Mouse (Mus musculus): Measurements from ENCODE around the gene Dennd1a.

Dennd1a gene

DNA sequence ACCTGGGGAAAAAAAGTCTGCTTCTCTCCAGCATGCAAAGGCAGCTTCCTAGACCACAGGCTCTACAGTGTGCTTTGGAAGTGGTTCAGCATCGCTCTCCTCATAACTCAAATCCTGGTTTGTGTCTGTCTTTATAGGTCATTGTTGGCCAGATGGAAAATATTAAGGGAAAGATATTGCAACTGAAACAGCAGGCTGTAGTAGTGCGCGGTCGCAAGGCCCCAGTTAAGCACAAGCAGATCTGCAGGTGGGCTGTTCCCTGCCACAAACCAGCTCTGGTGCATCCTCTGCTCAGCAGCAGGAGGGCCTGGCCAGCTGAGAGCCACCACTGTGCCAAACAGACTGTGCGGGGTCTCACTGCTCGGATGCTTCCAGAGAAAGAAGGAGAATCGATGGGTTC is 186.9 kb downstream of the Dennd1a start:
- no peak for DNase-seq

DNA sequence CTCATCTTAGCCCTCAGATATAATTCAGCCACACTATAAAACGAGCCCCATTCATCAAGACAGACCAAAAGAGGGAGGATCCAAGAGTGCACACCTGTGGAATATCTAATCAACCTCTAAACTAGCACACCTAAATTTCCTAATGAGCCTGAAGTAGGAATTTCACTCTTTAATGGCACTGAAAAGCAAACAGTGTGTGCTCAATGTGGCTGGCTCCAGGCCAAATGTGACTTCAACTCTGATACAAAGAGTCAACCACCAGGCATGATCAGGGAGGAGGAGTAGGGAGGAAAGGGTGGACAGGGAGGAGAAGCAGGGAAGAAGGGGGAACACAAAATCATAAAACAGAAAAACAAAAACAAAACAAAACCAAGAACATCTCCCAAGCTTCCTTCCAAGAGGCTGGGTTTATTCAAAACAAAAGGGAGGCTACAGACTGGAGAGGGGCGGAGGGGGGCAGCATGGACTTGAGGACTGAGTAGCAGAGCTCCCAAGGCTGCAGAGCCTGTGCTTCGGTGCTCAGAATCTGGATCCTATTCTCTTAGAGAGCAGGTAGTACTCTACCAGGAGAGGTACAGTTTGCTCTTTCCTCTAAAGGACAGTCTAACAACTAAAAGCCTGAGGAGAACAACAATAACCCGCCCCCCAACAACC is 187.9 kb downstream of the Dennd1a start:
- no peak for DNase-seq

DNA sequence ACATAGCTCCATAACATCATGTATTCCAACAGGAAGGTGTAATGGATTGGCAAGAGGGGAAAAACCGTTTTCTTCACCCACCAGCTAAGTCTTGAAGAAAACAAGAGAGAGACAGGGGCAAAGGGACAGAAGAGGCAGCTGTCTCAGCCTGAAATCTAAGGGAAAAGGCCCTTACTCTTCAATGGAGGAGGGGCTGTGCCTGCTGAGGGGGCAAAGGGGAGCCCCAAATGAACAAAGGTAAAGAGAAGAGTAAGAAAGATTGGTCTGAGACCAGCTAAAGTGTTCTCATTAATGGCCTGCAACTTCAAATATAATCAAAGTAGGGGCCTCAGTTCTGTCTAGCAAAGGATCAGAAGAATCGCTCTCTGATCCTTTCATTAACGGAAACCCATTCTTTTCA is 189.7 kb downstream of the Dennd1a start:
- DNase-seq, result no peak

DNA sequence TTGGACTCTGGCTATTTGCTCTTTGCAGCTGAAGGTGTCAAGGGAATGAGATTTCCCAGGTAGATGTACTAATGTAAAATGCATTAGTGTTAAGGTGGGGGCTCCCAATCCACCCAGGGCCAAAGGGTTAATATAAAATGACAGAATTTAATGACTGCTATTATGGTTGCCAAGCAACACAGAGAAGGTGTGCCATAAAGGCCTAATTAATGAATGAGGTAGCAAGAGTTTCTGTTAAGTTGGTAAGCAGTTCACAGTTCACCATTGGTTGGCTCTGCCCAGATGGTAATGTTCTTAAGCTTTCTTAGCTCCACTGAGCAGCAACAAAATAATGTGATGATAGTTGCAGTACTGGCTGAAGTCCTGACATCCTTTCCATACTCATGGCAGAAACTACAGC is 190.9 kb downstream of the Dennd1a start:
- no peak for DNase-seq

DNA sequence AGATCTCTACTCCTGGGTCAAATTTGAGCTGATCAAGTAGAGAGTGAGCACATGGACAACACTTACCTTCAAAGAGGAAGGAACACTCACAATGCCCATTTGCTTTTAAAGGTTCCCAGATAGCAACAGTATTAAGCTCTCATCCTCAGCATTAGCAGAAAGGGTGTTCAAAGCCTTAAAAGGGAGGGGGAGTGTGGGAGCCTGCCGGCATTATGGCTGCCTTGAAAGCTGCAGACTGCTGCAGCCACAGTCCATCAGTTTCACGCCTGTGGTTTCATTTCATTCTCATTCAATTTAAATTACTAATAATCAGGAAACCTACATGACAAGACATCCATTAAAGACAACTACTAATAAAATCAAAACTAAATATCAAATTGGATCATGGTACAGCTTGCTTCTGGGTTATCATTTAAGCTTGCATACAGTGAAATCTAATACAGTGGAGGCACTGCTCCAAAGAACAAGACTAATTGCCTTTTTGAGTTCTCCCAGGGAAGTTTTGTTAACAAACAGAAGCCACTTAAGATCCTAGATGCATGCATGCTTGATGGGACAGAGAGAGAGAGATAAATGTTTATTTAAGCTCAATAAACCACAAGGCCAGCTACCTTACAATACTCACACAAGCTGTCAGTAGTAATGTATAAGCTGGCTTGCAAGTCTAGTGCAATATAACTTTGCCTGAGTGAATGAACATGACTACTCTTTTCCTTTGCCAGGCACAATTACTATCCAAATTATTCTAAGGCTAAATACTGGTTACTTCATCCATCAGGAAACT is 192.6 kb downstream of the Dennd1a start:
- no peak for DNase-seq

DNA sequence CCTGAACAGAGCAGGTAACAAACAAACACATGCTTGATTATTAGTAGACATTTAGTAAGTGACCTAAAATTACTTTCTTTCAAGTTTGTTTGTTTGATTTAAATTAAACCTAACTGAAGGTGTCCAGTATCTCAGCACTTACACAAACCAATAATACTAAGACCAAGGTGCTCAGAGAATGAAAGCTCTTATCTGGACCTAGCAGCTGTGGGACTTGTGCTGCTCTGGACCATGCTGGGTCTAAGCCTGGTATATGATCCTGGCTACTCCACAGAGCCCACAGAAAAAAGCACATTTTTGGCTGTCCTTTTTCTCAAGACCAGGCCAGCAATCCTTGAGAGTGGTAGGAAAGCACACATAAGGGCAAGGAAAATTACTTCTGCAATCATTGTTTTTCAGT is 193.2 kb downstream of the Dennd1a start:
- DNase-seq, result no peak

DNA sequence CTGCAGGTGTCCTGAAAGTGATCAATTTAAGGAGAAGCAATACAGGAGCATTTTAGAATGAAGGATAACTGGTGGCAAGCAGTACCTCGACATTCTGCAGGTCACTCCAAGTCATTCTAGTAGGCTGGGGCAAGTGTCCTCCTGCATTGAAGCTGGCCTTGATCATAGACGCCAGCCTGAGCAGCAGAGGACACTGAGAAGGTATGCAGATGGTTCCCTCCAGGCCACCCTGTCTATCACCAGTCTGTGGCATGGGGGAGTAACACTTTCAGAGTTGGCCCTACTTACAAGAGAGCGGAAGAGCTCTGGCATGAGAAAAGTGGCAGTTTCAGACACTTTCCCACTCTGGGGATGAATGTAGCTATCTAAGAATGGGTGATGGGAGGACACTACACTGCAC is 193.9 kb downstream of the Dennd1a start:
- no peak for DNase-seq

DNA sequence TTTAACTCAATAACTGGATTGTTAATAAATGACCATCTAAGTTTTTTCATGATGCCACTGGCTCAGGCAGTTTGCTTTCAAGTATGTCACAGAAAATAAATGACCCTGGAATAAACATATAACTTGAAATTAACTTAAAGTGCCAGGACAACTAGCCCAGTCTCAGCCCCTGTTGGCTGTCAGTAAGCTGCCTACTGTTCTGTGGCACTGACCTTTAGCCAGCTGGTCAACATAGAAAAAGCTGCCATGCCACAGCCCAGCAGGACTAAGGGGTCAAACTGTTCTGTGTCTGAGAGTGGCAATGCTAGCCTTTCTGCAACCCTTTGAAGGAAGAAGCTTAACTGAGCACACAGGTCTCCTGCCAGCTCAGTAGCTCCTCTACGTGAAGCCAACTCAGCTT is 198.8 kb downstream of the Dennd1a start:
- no peak for DNase-seq

DNA sequence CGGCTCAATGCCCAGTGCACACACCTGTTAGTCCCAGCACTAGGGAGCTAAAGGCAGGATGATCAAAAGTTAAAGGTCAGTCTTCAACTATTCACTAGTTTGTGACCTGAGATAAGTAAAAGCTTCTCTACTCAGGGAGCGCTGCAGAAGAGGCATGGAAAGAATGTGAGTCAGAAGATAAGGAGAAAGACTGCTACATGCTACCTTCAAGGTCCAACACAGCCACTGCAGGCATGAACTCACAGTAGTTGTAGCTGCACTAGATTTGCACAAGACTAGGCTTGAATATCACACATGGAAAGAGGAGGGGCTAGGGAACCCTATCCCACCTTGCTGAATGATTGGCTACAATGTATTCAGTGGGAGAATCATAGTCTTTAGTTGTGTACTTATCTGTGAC is 202.1 kb downstream of the Dennd1a start:
- no peak for DNase-seq

DNA sequence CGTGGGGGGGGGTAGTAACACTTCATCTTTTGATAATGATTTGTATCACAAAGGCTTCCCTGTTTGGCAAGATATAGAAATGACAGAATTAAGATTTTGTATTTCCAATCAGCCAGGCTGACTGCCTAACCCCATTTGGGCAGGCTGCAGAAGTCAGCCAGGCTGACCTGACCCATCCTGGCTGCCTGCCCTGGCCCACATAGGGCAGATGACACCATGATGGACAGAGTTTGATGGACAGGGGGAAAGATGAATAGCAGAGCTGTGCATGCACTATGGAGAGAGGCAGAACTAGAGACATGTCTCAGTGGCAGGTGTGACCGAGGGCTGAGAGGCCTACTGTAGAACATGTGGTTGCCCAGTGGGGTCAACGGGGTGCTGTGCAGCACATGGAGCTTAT is 203.9 kb downstream of the Dennd1a start:
- no peak for DNase-seq

DNA sequence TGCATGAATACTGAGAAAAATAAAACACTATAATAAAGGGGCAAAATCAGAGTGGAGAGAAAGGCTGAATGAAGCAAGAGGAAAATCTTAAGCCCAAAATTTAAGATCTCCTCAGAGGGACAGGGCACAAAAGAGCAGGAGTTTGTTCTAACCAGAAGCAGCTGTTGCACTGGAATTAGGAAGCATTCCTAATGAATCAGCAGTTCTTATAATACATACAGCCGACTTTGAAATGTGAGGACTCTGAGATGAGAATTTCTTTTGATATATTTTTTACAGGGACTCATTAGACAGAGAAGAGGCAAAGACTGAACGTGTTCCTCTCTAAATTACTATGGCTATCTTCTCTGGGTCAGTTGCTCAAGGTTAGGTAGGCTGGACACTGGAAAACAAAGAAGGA is 212.7 kb downstream of the Dennd1a start:
- no peak for DNase-seq

DNA sequence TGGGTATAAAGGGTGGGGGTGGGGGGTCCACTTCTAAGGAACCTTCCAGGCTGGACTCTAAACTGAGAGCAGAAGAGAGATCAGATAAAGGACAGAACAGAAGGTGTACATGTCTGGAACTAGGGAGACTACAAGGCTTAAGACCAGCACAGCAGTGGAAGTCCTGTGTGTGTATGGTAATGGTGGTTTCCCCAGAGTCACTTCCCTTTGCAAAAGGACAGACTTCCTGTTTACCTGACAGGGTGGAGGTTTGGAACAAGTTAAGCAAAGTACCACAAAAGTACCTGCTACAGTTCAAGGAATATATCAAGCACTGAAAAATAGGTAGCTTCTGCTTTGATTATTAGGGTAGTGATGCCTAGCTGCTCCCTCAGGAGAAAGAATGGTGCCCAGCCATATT is 215.1 kb downstream of the Dennd1a start:
- DNase-seq, result no peak

DNA sequence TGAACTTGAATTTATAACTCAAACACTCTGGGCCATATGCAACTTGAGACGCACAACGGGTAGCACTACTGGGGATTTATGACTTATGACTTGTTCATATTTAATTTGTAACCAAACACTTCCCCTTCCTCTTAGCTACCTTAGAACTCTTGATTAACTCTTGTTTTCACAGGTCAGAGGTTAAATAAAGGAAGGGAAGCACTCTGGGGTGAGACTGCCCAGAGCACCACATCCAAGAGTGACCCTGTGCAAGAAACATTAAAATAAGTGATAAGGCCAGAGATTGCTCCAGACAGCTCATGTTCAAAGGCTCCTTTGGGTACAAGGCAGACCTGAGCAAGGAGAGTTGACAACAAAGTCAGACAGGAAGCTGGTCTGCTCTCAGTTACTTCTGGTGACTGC is 219.0 kb downstream of the Dennd1a start:
- no peak for DNase-seq

DNA sequence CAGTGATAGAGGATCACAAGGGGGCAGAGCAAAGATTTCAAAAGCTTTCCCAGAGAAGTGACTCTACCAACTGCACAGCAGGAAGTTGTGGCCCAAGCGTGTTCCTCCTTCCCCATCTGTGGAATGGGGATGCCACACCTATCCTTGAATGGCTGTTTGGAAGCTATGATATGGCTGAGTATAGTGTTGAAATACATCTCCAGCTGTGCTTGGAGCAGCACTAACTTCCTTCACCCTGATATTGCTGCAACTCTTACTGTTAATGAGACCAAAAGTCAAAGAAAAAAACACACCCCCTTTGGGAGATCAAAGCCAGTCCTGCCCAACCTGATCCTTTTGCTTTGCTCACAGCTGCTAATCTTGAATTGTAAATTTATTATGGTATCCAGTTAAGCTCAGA is 221.3 kb downstream of the Dennd1a start:
- no peak for DNase-seq

DNA sequence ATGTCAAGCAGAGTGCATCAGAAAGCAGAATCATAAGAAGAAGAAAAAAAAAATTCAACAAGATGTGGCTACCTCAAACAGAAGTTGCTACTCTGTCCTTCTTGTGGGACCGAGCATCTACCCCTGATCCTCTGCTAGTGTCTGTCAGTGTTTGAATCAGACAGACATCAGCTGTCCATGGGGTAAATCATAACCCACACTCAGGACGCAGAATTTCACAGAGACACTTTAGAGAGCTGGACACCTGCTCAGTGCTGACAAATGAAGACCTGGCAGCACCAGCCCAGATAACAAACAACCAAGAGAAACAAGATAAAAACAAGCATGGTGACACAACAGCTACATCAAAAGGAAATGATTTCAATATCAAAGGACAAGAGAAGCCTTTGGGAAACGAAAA is 222.9 kb downstream of the Dennd1a start:
- DNase-seq, result no peak

DNA sequence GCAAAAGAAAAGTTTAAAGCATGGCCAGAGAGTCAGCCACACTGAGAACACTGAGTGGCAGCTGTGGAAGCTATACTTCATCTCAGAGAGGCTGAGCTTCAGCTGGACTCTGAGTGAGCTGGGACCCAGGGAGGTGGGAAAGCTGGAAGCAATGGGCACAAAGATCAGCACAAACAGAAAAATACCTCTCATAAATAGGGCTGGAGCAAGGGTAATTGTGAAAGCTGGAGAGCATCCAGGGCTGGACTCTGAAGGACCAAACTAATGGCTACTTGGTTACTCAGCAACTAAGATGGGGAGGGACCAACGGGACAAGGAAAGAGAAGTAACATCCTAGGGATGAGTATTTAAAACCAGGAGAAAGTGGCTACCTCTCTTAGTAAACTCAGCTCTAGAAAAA is 225.0 kb downstream of the Dennd1a start:
- no peak for DNase-seq

DNA sequence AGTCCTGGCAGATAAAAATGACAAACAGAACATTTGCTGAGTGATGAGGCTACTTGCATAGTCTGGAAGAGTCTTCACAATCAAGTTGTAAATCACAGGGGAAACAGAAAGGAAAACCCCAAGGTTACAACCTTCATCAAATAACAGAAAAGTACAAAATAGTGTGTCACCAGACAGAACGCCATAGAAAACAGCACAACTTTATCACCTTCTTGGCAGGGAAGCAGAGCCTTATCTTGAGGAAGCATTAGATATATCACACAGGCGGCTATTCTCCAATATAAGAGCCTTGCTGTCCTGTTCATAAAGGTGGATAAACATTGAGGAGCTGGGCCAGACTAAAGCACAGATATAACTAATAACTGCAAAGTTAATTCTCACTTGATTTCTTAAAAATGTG is 225.7 kb downstream of the Dennd1a start:
- no peak for DNase-seq

DNA sequence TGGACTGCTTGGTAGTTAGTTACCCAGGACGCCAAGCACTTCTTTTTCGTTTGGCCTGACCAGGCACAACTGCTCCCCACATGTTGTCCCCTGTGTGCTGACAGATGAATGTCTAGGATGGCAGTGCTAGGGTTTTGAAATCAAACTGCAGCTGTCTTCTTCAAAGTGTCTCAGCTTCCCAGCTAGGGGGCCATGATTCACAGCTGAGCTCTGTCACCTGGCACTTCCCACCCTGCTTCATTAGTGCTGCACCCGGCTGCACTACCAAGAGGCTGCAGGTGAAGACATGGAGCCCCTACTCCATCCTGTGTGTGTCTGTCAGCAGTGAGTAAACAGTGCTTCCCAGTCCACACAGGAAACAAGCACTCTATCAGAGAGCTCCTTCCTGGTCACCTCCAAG is 234.8 kb downstream of the Dennd1a start:
- DNase-seq, result peak; percentile 34

DNA sequence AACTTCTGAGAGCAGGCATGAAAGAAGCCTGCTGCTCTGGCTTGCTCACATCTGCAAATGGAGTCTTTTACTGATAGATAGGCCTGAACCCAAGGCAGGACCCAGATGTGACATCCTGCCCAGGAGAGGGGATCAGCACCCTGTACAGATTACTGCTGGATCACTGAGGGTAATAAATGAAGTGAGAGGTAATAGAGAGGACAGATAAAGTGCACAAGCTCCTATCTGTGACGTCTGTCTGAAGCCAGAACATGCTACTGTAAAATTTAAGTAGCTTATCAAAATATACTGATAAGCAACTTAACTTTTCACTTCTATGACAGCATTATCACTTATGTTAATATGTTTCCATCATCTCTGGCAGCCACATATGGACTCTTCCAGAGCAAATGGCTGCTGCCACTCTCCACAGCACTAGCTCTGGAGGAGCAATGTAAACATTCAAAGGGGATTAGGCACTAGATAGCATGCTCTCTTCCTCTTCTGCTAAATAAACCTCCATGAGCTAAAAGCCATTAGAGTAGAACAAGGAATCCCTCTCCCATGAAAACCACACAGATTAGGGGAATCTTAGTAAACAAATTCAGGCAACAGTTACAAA is 235.6 kb downstream of the Dennd1a start:
- DNase-seq, result no peak

DNA sequence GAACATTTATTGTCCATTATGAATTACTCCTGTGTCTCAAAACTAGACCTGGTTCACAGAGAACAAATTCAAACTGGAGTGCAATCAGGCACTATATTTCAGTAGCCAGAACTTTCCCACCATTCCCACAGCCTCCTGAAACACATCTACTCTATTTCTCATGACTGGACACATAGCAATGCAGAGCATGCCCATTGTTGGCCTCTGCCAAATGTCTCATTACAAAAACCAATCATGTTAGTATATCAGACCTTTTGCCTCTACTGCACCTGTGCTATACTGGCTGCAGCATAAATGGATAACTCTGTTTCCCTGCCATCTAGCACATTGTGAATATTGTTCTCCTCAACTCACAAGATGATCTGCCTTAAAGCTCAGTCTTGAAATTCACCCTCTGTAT is 238.2 kb downstream of the Dennd1a start:
- no peak for DNase-seq

DNA sequence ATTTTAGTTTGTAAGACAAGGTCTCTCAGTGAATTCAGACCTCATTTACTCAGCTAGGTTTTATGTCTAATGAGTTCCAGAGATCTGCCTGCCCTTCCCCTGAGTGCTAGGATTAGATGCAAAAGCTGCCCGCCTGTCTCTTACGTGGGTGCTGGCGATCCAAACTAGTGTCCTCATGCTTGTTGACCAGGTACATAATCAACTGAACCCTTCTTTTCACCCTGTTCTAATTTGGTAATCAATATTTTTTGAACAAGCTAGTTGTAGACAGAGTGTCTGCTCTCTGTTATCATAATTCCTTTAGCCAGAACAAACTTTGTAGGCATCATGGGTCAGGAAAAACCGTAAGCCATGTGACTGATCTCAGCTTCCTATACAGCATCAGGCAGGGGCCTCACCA is 241.9 kb downstream of the Dennd1a start:
- DNase-seq, result no peak

DNA sequence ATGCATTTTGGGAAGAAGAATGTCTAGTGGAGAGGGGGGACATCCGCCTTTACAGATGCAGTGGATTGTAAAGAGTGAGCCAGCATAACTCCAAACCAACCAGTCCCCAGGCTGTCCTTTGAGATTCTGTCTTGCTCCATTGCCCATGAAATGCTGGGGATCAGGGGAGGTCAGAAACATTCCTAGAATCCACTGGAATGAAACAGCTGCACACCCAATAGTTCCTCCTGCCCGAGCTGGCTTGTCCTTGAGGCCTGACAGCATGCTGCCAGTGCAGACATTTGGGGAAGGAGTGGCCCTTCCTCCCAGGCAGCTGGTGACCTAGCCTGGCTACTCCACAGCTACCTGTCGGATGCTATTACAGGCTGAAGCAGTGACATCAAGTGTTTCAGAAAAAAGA is 246.3 kb downstream of the Dennd1a start:
- DNase-seq, result no peak

DNA sequence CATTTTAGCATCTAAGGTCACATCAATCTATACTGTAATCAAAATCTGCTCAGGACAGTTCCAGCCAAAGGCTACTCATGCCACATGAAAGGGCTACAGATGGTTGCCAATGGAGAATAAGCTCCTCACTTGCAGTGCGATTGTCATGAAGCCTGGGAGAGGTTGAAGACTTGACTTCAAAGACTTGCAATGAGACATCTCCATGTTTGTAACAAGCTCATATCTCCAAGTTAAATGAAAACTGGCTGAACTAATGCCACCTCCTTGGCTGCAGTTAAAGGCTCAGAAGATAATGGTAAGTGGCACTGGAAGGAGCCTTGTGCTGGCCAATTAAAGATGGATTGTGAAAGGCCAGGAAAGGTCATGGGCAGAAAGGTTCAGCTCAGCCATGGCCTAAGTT is 247.6 kb downstream of the Dennd1a start:
- DNase-seq, result no peak

DNA sequence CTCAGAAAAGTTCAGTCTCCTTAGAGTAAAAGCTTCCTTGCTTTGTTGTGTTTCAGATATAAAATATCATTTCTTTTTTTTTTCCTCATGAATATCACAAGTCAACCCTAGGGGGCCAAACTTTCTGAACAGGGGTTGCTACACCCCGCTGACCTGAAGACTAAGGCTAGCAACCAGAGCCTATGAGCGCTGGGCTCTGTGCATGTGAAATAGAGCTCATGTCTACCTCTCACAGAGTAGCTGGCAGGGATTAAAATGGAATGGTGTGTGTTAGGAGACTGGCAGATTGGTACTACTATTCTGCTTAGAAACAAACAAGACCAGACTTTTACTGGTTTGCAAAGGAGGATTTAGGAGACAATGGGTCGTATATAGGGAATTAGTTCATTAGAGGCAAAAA is 258.9 kb downstream of the Dennd1a start:
- no peak for DNase-seq

DNA sequence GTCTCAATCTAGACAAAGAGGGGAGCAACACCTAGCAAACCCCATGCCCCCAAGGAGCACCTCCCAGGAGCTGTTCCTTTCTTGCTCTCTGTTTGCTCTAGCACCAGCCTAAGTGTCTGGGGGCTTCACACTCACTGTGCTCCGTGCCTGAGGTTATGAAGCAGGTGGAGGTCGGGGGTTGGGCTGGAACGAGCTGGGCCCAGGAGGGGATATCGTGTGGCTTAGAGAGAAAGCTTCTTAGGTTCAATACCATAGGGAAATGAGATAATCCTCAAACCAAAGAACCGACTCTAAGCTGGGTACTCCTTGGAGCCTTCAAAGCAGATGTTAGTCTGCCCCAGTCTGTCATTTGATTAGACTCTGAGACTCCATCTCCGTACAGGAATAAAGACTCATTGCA is 261.6 kb downstream of the Dennd1a start:
- DNase-seq, result no peak

All from thymus, postnatal 25 days (tissue).